Mouse (Mus musculus) kidney, postnatal 4 days (tissue): ENCODE measurements around the gene E2f4.

ENCODE experiments used
- DNase-seq, 2 experiments: peaks; one replicate each; pipeline ENCODE4 v3.0.0; 2021; ENCODE audit warnings: mixed read lengths in 2 of 2

The E2f4 gene

DNA sequence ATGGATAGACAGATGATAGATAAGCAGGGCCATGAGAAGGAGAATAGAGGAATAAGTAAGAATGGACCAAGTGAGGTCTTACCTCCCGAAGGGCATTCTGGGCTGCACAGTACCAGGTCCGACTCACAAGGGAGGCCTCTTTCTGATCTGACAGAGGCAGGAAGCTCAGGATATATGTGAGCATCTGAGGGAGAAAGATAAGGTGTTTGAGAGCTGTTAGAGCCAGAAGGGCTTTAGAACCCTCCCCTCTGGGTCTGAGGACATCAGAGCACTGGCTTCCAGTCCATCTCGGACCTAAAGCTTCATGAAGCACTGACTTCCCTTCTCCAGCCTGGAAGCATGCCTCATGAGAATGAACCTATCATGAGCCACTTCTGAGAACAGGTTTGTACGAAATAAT is 25.7 kb downstream of the E2f4 start:
- no peak for DNase-seq

GRCm38 (mm10) chr8:105325641-105326093 is 28.2 kb downstream of the E2f4 start:
- DNase-seq: peak; percentile 52 to 58

- peak; percentile 98 to 99 for DNase-seq
Observed at GRCm38 (mm10) chr8:105326141-105326672, 28.7 kb downstream of the E2f4 start, which contains the start of the genes Lrrc29 and Tmem208. TSS of gene Lrrc29 (minus strand) at chr8:105326278. TSS of gene Tmem208 (plus strand) at chr8:105326354.

DNA sequence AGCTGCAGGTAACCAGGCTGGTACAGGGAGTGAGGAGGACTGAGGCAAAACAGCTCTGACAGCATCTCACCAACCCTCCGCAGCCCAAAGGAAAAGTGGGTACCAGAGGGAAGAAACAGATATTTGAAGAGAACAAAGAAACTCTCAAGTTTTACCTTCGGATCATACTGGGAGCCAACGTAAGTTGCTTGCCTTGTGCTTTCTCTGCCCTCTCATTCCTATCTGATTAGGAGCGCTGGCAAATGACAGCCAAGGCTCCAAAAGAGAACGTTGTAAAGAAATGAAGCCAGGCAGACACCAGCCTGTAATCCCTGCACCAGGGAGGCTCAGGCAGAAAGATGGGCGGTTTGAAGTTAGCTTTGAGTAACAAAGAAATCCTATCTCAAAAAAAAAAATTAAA is 29.5 kb downstream of the E2f4 start:
- peak in 1 of 2 experiments; percentile 15 for DNase-seq

DNA sequence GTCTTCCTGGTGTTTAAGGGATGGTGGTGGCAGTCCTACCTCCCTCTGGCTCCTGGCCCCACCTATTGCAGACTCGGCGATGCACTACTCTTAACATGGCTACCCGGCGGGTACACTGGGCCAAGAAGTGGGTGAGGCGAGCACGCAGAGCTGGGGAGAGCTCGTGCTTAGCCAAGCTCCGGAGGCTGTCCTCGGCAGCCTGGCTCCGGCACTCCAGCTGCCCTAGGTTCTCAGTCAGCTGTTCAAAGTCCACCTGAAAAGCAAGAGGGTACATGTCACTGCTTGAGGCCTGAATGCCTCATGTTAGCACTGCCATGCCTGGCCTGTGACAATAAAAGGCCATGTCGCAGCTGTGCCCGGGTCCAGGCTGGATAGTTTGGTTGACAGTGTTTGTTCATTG is 32.9 kb downstream of the E2f4 start:
- DNase-seq: peak in 1 of 2 experiments; percentile 12

DNA sequence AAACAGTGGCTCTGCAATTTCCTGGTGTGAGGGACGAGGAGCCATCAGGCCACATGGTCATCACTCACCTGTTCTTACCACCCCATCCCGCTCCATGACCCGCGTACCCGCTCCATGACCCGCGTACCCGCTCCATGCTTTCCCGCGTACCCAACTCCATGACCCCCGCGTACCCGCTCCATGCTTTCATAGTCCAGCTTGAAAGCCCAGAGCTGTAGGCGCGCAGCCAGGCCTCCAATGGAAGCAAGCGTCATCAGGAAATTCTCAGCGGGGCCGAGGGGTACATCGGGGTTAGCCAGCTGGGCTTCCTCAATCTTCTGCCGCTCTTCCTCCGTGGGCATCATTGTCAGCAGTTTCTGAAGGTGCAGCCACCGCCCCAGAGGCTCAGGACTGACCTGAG is 34.0 kb downstream of the E2f4 start:
- DNase-seq: no peak

- no peak for DNase-seq
Observed at GRCm38 (mm10) chr8:105331931-105332330, 34.5 kb downstream of the E2f4 start.

GRCm38 (mm10) chr8:105332523-105332922 is 35.1 kb downstream of the E2f4 start:
- no peak for DNase-seq

GRCm38 (mm10) chr8:105336373-105337130 is 39.1 kb downstream of the E2f4 start:
- DNase-seq: peak; percentile 47 to 60

- no peak for DNase-seq
Observed at GRCm38 (mm10) chr8:105338992-105339391, 41.5 kb downstream of the E2f4 start.

DNA sequence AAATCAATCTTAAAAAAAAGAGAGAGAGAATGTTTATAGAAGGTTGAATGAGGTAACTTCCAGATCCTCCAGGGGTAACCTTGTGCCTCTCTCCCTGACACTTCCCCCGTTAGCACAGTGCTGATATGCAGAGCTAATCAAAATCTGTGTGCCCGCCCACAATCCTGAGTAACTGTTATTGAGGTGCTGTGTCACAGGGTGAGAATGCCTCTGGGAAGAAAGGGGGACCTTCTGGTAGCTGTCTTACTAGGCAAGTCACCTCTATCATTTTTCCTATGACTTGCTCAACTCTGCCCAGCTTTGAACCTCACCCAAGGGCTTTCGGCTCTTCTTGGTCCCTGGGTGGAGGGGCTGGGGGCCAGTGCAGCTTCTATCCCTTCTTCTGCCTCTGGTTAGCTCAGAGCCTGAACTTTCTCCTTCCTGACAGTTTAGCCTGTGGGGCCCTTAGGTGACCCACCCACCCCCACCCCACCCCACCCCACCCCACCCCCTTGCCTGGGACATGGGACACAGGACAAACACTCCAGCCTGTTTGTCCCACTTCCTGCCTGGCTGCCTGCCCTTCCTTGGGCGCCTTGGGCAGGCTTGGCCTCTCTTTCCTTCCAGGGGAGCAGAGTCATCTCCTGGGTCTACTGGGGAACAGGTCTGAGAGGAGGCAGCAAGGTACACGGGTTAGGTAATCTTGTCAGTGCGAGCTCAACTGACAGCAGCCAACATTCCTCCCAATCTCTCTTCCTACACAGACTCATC is 42.6 kb downstream of the E2f4 start:
- DNase-seq: no peak

GRCm38 (mm10) chr8:105341399-105341798 is 43.9 kb downstream of the E2f4 start:
- DNase-seq: peak; percentile 49 to 65

- no peak for DNase-seq
Observed at GRCm38 (mm10) chr8:105342768-105343167, 45.3 kb downstream of the E2f4 start.

- no peak for DNase-seq
Observed at GRCm38 (mm10) chr8:105343791-105344574, 46.5 kb downstream of the E2f4 start.

GRCm38 (mm10) chr8:105345061-105345975 is 47.9 kb downstream of the E2f4 start:
- DNase-seq: peak in 1 of 2 experiments; percentile 53

GRCm38 (mm10) chr8:105346611-105347427 is 49.4 kb downstream of the E2f4 start:
- DNase-seq: peak; percentile 77 to 85

DNA sequence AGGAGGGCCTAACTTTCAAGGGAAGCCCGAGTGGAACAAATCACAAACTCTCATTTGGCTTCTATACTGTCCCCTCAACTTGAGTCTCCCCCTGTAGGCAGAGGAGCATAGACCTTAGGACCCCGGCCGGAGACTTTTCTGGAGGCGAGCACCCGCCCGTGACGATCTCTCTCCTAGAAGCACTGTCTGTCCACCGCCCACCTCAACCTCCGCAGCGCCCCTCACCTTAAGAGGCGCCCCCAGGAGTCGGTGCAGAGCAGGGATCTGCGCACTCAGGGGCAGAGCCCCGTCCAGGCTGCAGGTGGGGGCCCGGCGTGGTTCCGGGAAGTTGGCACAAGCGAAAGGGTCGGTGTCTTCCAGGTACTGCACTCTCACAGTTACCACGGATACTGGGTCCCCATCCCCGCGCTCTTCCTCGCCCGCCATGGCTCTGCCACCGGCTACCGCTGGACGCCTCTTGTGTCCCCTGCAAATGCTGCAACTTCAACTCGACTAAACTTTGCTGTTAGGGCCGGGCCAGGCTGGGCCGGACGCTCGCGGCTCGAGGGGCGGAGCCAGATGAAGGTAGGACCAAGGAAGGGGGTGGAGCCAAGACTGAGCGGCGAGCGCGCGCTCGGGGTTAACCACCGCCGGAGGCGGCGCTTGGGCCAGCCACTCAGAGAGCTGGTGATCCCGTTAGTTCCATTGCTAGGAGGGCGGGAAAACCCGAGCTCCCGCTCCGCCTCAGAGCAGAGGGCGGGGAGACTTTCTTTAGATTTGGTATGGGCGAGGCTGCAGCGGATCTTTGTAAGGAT is 50.2 kb downstream of the E2f4 start, which contains the start of gene Fhod1:
TSS of gene Fhod1 (minus strand) at position 526 of the 794 bp plus-strand sequence.
- DNase-seq: peak; percentile 96 to 98

GRCm38 (mm10) chr8:105348450-105349095 is 51.1 kb downstream of the E2f4 start, which contains the start of gene Slc9a5:
TSS of gene Slc9a5 (plus strand) at chr8:105348843.
- DNase-seq: peak; percentile 74 to 80
